Mouse (Mus musculus) heart, postnatal 0 days (tissue): Measurements from ENCODE around the gene Ccr7.

ENCODE experiments used
- CTCF ChIP-seq: IDR thresholded peaks from 2 replicates; pipeline ENCODE4 v1.5.1; 2016; ENCODE audit warnings: antibody characterized with exemption, control low read depth, low read depth
- EP300 ChIP-seq: IDR thresholded peaks from 2 replicates; pipeline ENCODE4 v1.6.1; 2016; ENCODE audit warnings: antibody characterized with exemption, low read depth

DNA sequence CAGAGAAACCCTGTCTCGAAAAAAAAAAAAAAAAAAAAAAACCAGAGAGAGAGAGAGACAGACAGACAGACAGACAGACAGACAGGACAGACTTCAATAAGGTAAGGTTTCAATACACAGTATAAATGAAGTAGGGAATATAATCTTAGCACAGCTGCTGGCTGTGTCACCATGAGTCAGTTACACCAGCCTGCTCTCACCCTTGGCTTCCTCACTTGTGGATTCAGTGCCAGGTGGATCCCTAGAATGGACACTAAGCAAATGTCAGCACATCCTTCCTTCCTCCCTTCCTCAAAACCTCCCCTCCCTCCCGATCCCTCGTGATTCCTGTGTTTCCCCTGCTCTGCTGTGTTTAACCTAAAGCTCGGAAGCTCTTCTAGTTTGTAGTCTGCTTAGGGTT lies 17.5 kb downstream of the Ccr7 start:
- TF ChIP-seq CTCF (no peak), EP300 (no peak)
